In the genomic region with DNA sequence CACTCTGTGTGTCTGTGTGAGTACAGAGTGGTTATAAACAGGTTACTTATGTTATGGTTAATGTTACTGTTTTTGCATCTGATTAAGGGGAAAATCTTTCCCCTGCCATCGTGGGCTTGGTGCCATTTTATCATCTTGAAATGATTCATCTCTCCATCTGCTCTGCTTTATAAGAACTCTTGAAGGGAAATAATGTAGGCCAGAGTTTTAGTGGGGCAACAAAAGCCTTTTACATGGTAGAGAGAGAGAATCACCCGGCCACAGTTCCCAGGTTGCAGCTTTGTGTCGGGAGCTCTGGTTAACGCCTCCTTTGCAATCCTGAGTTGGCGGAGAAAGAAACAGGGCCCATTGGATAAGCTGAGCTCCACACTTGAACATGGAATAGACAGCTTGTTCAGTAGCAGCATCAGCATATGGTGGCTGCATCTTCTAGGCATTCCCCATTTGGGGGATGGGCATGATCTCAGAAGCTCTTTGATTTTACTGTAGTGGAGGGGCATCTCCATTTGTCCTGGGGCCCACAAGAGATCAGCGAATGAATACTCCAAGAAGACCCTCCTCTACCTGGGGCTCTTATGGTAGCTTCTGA, we compare ENCODE assay signal across 25 mouse cellular contexts.
DNase-seq lines count a peak whose midpoint lies in the region; ATAC-seq and TF ChIP-seq lines count a peak whose summit lies in the region.
"Had no signal": no experiment of that assay in that cellular context is flagged by ENCODE, and none has a peak within 500 bp of the region (broad histone marks: within the 10 kb centered on the region; RNA-seq: fewer than 3 reads in every experiment).

No protein-coding gene starts in this region.

- no peak overlapping the region for H3K4me2 ChIP-seq in forebrain, embryonic 16.5 days (ENCODE audit: low read length)
- no peak overlapping the region for H3K4me2 ChIP-seq in hindbrain, embryonic 16.5 days (ENCODE audit: low read length)
- no peak overlapping the region for H3K4me2 ChIP-seq in kidney, embryonic 16.5 days (replicated peaks; ENCODE audit: low read depth, low read length)
- H3K4me2 ChIP-seq: hindbrain, embryonic 12.5 days had no signal

- intact Hi-C loops in left cerebral cortex, adult 2 months (cut with DNase I): no loop called here

- no peaks in the 10 kb centered on the region for H3K9me3 ChIP-seq in forebrain, embryonic 16.5 days (ENCODE audit: control insufficient read depth, low read length)
- H3K9me3 ChIP-seq in forebrain, embryonic 10.5 days: no peaks in the 10 kb centered on the region
- no peaks in the 10 kb centered on the region for H3K9me3 ChIP-seq in hindbrain, embryonic 16.5 days (ENCODE audit: control insufficient read depth, low read length)
- H3K9me3 ChIP-seq in kidney, embryonic 16.5 days (ENCODE audit: low read length): no peaks in the 10 kb centered on the region
- H3K9me3 ChIP-seq: G1E; hindbrain, embryonic 12.5 days had no signal

- no peak for TF ChIP-seq POLR2A in brain, embryonic 14.5 days (IDR thresholded peaks at IDR 0.05; ENCODE audit: borderline replicate concordance, extremely low read depth, insufficient read depth, insufficient read length, poor library complexity, severe bottlenecking)

- peaks cover 6% of the 10 kb centered on the region for H3K4me1 ChIP-seq in forebrain, embryonic 16.5 days (replicated peaks; ENCODE audit: control insufficient read depth, insufficient read depth, low read length)
- H3K4me1 ChIP-seq in forebrain, embryonic 10.5 days: peaks cover 13% of the 10 kb centered on the region
- H3K4me1 ChIP-seq in hindbrain, embryonic 16.5 days (ENCODE audit: control insufficient read depth, insufficient read depth, low read depth, low read length): no peaks in the 10 kb centered on the region
- H3K4me1 ChIP-seq in kidney, embryonic 16.5 days (ENCODE audit: insufficient read depth, low read length): peaks cover 5% of the 10 kb centered on the region; the same call in 1 of the 2 replicates
- H3K4me1 ChIP-seq: hindbrain, embryonic 12.5 days had no signal

- no peaks in the 10 kb centered on the region for H3K27me3 ChIP-seq in forebrain, embryonic 16.5 days (replicated peaks; ENCODE audit: control insufficient read depth, insufficient read depth, low read length)
- no peaks in the 10 kb centered on the region for H3K27me3 ChIP-seq in forebrain, embryonic 10.5 days (ENCODE audit: poor library complexity, severe bottlenecking)
- no peaks in the 10 kb centered on the region for H3K27me3 ChIP-seq in hindbrain, embryonic 16.5 days (replicated peaks; ENCODE audit: control insufficient read depth, insufficient read depth, low read length)
- H3K27me3 ChIP-seq in kidney, embryonic 16.5 days (ENCODE audit: insufficient read depth, low read length): no peaks in the 10 kb centered on the region
- H3K27me3 ChIP-seq: CH12.LX; hindbrain, embryonic 12.5 days had no signal

- H3K4me3 ChIP-seq in forebrain, embryonic 16.5 days (replicated peaks; ENCODE audit: low read length): no peak overlapping the region
- no peak overlapping the region for H3K4me3 ChIP-seq in forebrain, embryonic 10.5 days
- H3K4me3 ChIP-seq in left cerebral cortex, adult 2 months: no peak overlapping the region
- no peak overlapping the region for H3K4me3 ChIP-seq in hindbrain, embryonic 16.5 days (ENCODE audit: low read length)
- H3K4me3 ChIP-seq in kidney, embryonic 16.5 days (ENCODE audit: low read length): no peak overlapping the region
- H3K4me3 ChIP-seq: heart, adult 2 months; hindbrain, embryonic 12.5 days; layer of hippocampus, adult 2 months had no signal

- no peak overlapping the region for H3K27ac ChIP-seq in forebrain, embryonic 16.5 days (ENCODE audit: low read length)
- H3K27ac ChIP-seq in forebrain, embryonic 10.5 days: no peak overlapping the region
- H3K27ac ChIP-seq in left cerebral cortex, adult 2 months: no peak overlapping the region
- no peak overlapping the region for H3K27ac ChIP-seq in hindbrain, embryonic 16.5 days (ENCODE audit: low read depth, low read length)
- H3K27ac ChIP-seq in kidney, embryonic 16.5 days (ENCODE audit: low read length): no peak overlapping the region
- H3K27ac ChIP-seq: heart, adult 2 months; hindbrain, embryonic 12.5 days; layer of hippocampus, adult 2 months had no signal

- H3K9ac ChIP-seq in forebrain, embryonic 16.5 days (replicated peaks; ENCODE audit: low read depth, low read length): no peak overlapping the region
- no peak overlapping the region for H3K9ac ChIP-seq in hindbrain, embryonic 16.5 days (ENCODE audit: low read depth, low read length)
- no peak overlapping the region for H3K9ac ChIP-seq in kidney, embryonic 16.5 days (replicated peaks; ENCODE audit: low read length)
- H3K9ac ChIP-seq: hindbrain, embryonic 12.5 days had no signal

- DNase-seq in forebrain, embryonic 10.5 days (ENCODE audit: extremely low spot score, low spot score): no peak
- DNase-seq in left cerebral cortex, adult 11 months (ENCODE audit: low spot score): peak; percentile 6
- no peak for DNase-seq in left cerebral cortex, adult 2 months (ENCODE audit: extremely low spot score in 1 of 2, low spot score in 2 of 2)
- peak; percentile 47 for DNase-seq in 3T3-L1 (ENCODE audit: low read depth, low spot score)
- peak; percentile 34 for DNase-seq in brain, embryonic 14.5 days (ENCODE audit: low read depth)
- DNase-seq: adrenal gland, adult 2 months; B cell, adult 2 months; cerebellum, adult 18-20 months; embryo, embryonic 11 days; gastrocnemius, postnatal 36 days; heart, adult 2 months; kidney, adult 18-20 months; kidney, postnatal 10 days; lung, postnatal 4 days; midbrain, embryonic 14.5 days; thymus, adult 2 months; thymus, postnatal 4 days had no signal

- no peak for TF ChIP-seq CTCF in left cerebral cortex, adult 2 months (IDR thresholded peaks at IDR 0.05)
- no peak for TF ChIP-seq CTCF in brain, embryonic 14.5 days (IDR thresholded peaks at IDR 0.05; ENCODE audit: borderline replicate concordance, extremely low read depth, insufficient read depth, insufficient read length)

- H3K36me3 ChIP-seq in forebrain, embryonic 16.5 days (ENCODE audit: control insufficient read depth, insufficient read depth): no peaks in the 10 kb centered on the region
- H3K36me3 ChIP-seq in forebrain, embryonic 10.5 days (replicated peaks): no peaks in the 10 kb centered on the region
- H3K36me3 ChIP-seq in hindbrain, embryonic 16.5 days (ENCODE audit: control insufficient read depth, insufficient read depth, low read length): no peaks in the 10 kb centered on the region
- H3K36me3 ChIP-seq in kidney, embryonic 16.5 days (ENCODE audit: insufficient read depth, low read length): no peaks in the 10 kb centered on the region
- H3K36me3 ChIP-seq: G1E; hindbrain, embryonic 12.5 days had no signal

- ATAC-seq in forebrain, embryonic 16.5 days: peak; percentile 61
- ATAC-seq in hindbrain, embryonic 16.5 days: no peak
- ATAC-seq in kidney, embryonic 16.5 days (ENCODE audit: low FRiP score, low TSS enrichment): no peak
- ATAC-seq: inflammation-experienced regulatory T-cells, adult 6 months had no signal

- 60% methylated on average over 6 of the region's 6 CpGs for WGBS in forebrain, embryonic 16.5 days
- WGBS in forebrain, embryonic 10.5 days: 84% methylated on average over 6 of the region's 6 CpGs
- 74% methylated on average over 6 of the region's 6 CpGs for WGBS in hindbrain, embryonic 16.5 days
- WGBS in kidney, embryonic 16.5 days: 77% methylated on average over 6 of the region's 6 CpGs

Comparison
In these comparisons a context has a peak if more than half of its experiments do, and no peak if none do; other contexts are left out.
1. DNase-seq: peak in left cerebral cortex, adult 11 months (single experiment), 3T3-L1 (single experiment) and brain, embryonic 14.5 days (single experiment); none in forebrain, embryonic 10.5 days (single experiment) and left cerebral cortex, adult 2 months (0 of 2).